In the genomic region with DNA sequence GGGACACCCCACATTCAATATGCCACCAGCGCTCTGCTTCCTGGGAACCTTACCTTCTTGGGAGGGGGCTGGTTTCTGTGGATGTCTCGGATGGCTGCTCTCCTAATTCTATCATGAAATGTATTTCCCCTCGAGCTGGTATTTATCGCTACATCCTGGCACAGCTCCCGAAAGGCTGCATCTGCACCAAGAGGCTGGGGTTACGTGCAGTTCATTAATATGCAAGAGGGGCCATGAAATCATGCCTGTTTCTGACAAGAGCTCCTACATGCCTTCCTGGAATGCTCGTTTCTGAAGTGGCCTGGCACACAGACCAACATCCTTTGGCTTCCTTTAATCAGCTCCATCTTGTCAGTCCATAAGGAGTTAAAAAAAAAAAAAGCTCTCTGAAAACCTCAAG, we compare ENCODE assay signal across 10 mouse cellular contexts.
DNase-seq lines count a peak whose midpoint lies in the region; ATAC-seq and TF ChIP-seq lines count a peak whose summit lies in the region.
"Had no signal": no experiment of that assay in that cellular context is flagged by ENCODE, and none has a peak within 500 bp of the region (broad histone marks: within the 10 kb centered on the region; RNA-seq: fewer than 3 reads in every experiment).

No protein-coding gene starts in this region.

- no peaks in the 10 kb centered on the region for H3K4me1 ChIP-seq in limb, embryonic 14.5 days (ENCODE audit: control insufficient read depth, insufficient read depth, low read length)
- H3K4me1 ChIP-seq in limb, embryonic 10.5 days, result peaks cover 3% of the 10 kb centered on the region; the same call in 1 of the 2 replicates
- peaks cover 30% of the 10 kb centered on the region for H3K4me1 ChIP-seq in forebrain, embryonic 15.5 days
- H3K4me1 ChIP-seq: lung, embryonic 15.5 days; stomach, embryonic 15.5 days had no signal

- WGBS in limb, embryonic 14.5 days, result 48% methylated on average over 7 of the region's 7 CpGs
- WGBS in limb, embryonic 10.5 days, result 71% methylated on average over 7 of the region's 7 CpGs
- WGBS in forebrain, embryonic 15.5 days, result 22% methylated on average over 7 of the region's 7 CpGs

- no peak for DNase-seq in frontal cortex, postnatal 25 days (ENCODE audit: low spot score in 2 of 2)
- peak; percentile 9 for DNase-seq in limb, embryonic 14.5 days (ENCODE audit: low spot score)
- no peak for DNase-seq in limb, embryonic 10.5 days (ENCODE audit: low spot score)
- DNase-seq in kidney, postnatal 4 days, result peak; percentile 33 to 44
- no peak for DNase-seq in spleen, adult 12 weeks (ENCODE audit: low spot score)
- no peak for DNase-seq in T-cell, adult 2 months (ENCODE audit: low spot score)

- H3K4me2 ChIP-seq in limb, embryonic 14.5 days (replicated peaks; ENCODE audit: low read depth, low read length, severe bottlenecking), result no peak overlapping the region
- peak overlapping the region; percentile 37 for H3K4me2 ChIP-seq in forebrain, embryonic 15.5 days (replicated peaks)
- H3K4me2 ChIP-seq: lung, embryonic 15.5 days; stomach, embryonic 15.5 days had no signal

- ATAC-seq in frontal cortex, adult (ENCODE audit: low TSS enrichment), result peak; percentile 44; the same call in 1 of the 2 replicates
- ATAC-seq in limb, embryonic 14.5 days (ENCODE audit: low FRiP score, low read depth), result no peak
- ATAC-seq in forebrain, embryonic 15.5 days (replicated peaks), result peak; percentile 67

- H3K9ac ChIP-seq in limb, embryonic 14.5 days (ENCODE audit: low read depth, low read length, severe bottlenecking), result no peak overlapping the region
- H3K9ac ChIP-seq in forebrain, embryonic 15.5 days (replicated peaks), result peak overlapping the region; percentile 33; the same call in 1 of the 2 replicates
- H3K9ac ChIP-seq: lung, embryonic 15.5 days; stomach, embryonic 15.5 days had no signal

- H3K36me3 ChIP-seq in limb, embryonic 14.5 days (ENCODE audit: control insufficient read depth, insufficient read depth, low read length), result no peaks in the 10 kb centered on the region
- no peaks in the 10 kb centered on the region for H3K36me3 ChIP-seq in limb, embryonic 10.5 days
- no peaks in the 10 kb centered on the region for H3K36me3 ChIP-seq in forebrain, embryonic 15.5 days
- H3K36me3 ChIP-seq: lung, embryonic 15.5 days; stomach, embryonic 15.5 days had no signal

- H3K27ac ChIP-seq in limb, embryonic 14.5 days (replicated peaks; ENCODE audit: low read depth, low read length), result no peak overlapping the region
- no peak overlapping the region for H3K27ac ChIP-seq in limb, embryonic 10.5 days
- peak overlapping the region; percentile 63 for H3K27ac ChIP-seq in forebrain, embryonic 15.5 days (replicated peaks)
- H3K27ac ChIP-seq: lung, embryonic 15.5 days; stomach, embryonic 15.5 days had no signal

- no peak overlapping the region for H3K4me3 ChIP-seq in limb, embryonic 14.5 days (replicated peaks; ENCODE audit: low read length)
- H3K4me3 ChIP-seq in limb, embryonic 10.5 days, result no peak overlapping the region
- H3K4me3 ChIP-seq in forebrain, embryonic 15.5 days, result peak overlapping the region; percentile 20
- H3K4me3 ChIP-seq: lung, embryonic 15.5 days; stomach, embryonic 15.5 days had no signal

- H3K27me3 ChIP-seq in limb, embryonic 14.5 days (ENCODE audit: control insufficient read depth, insufficient read depth, low read length), result no peaks in the 10 kb centered on the region
- H3K27me3 ChIP-seq in limb, embryonic 10.5 days (ENCODE audit: low read depth, poor library complexity, severe bottlenecking), result no peaks in the 10 kb centered on the region
- no peaks in the 10 kb centered on the region for H3K27me3 ChIP-seq in forebrain, embryonic 15.5 days
- H3K27me3 ChIP-seq: lung, embryonic 15.5 days; stomach, embryonic 15.5 days had no signal

- peaks cover 7% of the 10 kb centered on the region; the same call in 1 of the 2 replicates for H3K9me3 ChIP-seq in limb, embryonic 14.5 days (ENCODE audit: control insufficient read depth, low read length)
- no peaks in the 10 kb centered on the region for H3K9me3 ChIP-seq in limb, embryonic 10.5 days (replicated peaks)
- H3K9me3 ChIP-seq in forebrain, embryonic 15.5 days, result no peaks in the 10 kb centered on the region
- H3K9me3 ChIP-seq: lung, embryonic 15.5 days; stomach, embryonic 15.5 days had no signal

- no peak for TF ChIP-seq POLR2A in limb, embryonic 14.5 days (IDR thresholded peaks at IDR 0.05; ENCODE audit: borderline replicate concordance, extremely low read depth, insufficient read depth, insufficient read length)

Comparison
In these comparisons a context has a peak if more than half of its experiments do, and no peak if none do; other contexts are left out.
1. DNase-seq: peak in limb, embryonic 14.5 days (single experiment) and kidney, postnatal 4 days (2 of 2); none in frontal cortex, postnatal 25 days (0 of 2), limb, embryonic 10.5 days (single experiment), spleen, adult 12 weeks (single experiment) and T-cell, adult 2 months (single experiment).